Mouse (Mus musculus) liver, embryonic 14.5 days (tissue): ENCODE results near the gene Gm8890.
"Not testable (repeated sequence)": the region's sequence is repeated elsewhere in the genome, so short reads cannot be mapped to it uniquely, and the experiment has no call there.

Source experiments
- CTCF ChIP-seq: IDR thresholded peaks from 2 replicates; pipeline ENCODE4 v1.5.1; 2016; ENCODE audit warnings: antibody characterized with exemption, low read depth, control low read depth
- EP300 ChIP-seq: IDR thresholded peaks from 2 replicates; pipeline ENCODE4 v1.6.1; 2016; ENCODE audit warnings: antibody characterized with exemption, low read depth

DNA sequence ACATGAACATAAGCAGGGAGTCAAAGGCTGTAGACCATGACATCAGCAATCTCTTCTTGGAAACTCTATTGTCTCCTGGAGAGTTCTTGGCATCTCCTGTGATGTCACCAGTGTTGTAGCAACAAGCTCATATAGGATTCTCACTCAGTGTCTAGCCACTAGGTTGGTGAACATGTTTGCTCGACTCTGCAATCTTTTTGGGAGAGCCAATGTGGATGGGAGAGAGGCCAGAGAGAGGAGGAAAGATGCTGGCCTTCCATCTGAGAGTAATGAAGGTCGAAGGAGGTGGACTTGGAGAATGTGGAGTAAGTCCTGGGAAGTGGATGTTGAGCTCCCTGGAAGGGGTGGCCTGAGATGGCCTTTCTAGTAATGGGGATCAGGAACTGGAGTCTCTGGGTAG lies at the start of gene Gm8890:
- not testable (repeated sequence) for TF ChIP-seq CTCF, EP300
